Mouse (Mus musculus): Measurements from ENCODE around the gene Slc25a36.

- TF ChIP-seq CTCF (IDR thresholded peaks at IDR 0.05; ENCODE audit: low read depth, low read length): no peak
- TF ChIP-seq POLR2A (IDR thresholded peaks at IDR 0.05; ENCODE audit: extremely low read depth, insufficient read depth, low read length): no peak
Measured at GRCm38 (mm10) chr9:97121432-97121831, 10.5 kb upstream of the Slc25a36 start.

Measured in liver, adult 2 months (tissue).